Mouse (Mus musculus) heart, embryonic 14.5 days (tissue): ENCODE results near the gene Bzw1. TPM values are rescaled to one million over a fixed set of nuclear protein-coding genes. Genes with fewer than 3 reads are reported as not detected.

Experiments
- ATAC-seq: fragments of 200-750 bp; cut with Nextera tagmentation; 2 replicates; pipeline ENCODE4 v1.8.0; 2017; ENCODE audit warnings: low read depth, moderate TSS enrichment; ENCODE audit not compliant: insufficient number of reproducible peaks, insufficient read depth, low FRiP score
- H3K27ac ChIP-seq, 2 experiments: fragments of 200-500 bp in 1 of 2; fragments of 300-500 bp in 1 of 2; sonication (generic) in 1 of 2; replicated peaks in 1 of 2; 2 replicates each; pipeline ENCODE4 v1.5.1; 2012 to 2014; ENCODE audit warnings: low read depth in 2 of 2, low read length in 2 of 2, control low read depth in 1 of 2, mild to moderate bottlenecking in 1 of 2, mixed read lengths in 1 of 2; ENCODE audit not compliant: control insufficient read depth in 1 of 2, insufficient read depth in 1 of 2
- H3K27me3 ChIP-seq: fragments of 300-500 bp; sonication (generic); 2 replicates; pipeline ENCODE4 v1.6.1; 2014; ENCODE audit warnings: mild to moderate bottlenecking, low read length, control low read depth; ENCODE audit not compliant: control insufficient read depth, insufficient read depth
- H3K36me3 ChIP-seq: fragments of 300-500 bp; sonication (generic); 2 replicates; pipeline ENCODE4 v1.6.1; 2014; ENCODE audit warnings: mild to moderate bottlenecking, control low read depth, low read length, mixed read lengths; ENCODE audit not compliant: control insufficient read depth, insufficient read depth
- H3K4me1 ChIP-seq, 2 experiments: fragments of 200-500 bp in 1 of 2; fragments of 300-500 bp in 1 of 2; sonication (generic) in 1 of 2; 2 replicates each; pipeline ENCODE4 v1.6.1; 2012 to 2014; ENCODE audit warnings: low read length in 2 of 2, control low read depth in 1 of 2, mixed read lengths in 1 of 2; ENCODE audit not compliant: control insufficient read depth in 2 of 2, insufficient read depth in 2 of 2
- H3K4me2 ChIP-seq: fragments of 300-500 bp; sonication (generic); 2 replicates; pipeline ENCODE4 v1.6.1; 2014; ENCODE audit warnings: mild to moderate bottlenecking, low read length
- H3K4me3 ChIP-seq, 2 experiments: fragments of 200-500 bp in 1 of 2; fragments of 300-500 bp in 1 of 2; sonication (generic) in 1 of 2; 2 replicates each; pipeline ENCODE4 v1.5.1; 2012 to 2014; ENCODE audit warnings: low read length in 2 of 2, mild to moderate bottlenecking in 2 of 2, control low read depth in 1 of 2, low read depth in 1 of 2, moderate library complexity in 1 of 2; ENCODE audit not compliant: control insufficient read depth in 1 of 2, insufficient read depth in 1 of 2
- H3K9ac ChIP-seq: fragments of 300-500 bp; sonication (generic); 2 replicates; pipeline ENCODE4 v1.6.1; 2014; ENCODE audit warnings: mild to moderate bottlenecking, low read length
- H3K9me3 ChIP-seq: fragments of 300-500 bp; sonication (generic); 2 replicates; pipeline ENCODE4 v1.6.1; 2016; ENCODE audit warnings: low read length, control low read depth; ENCODE audit not compliant: control insufficient read depth
- WGBS: fragments of 180-500 bp; shearing (Covaris S2); extraction: QIAGEN DNeasy Blood & Tissue Kit; methylation state at CpG from one replicate; pipeline ENCODE4 v1.1.7; 2014; 5-methylcytosine and 5-hydroxymethylcytosine counted together
- polyA plus RNA-seq: library from polyadenylated mRNA; unstranded; fragments of >200 nt; fragmentation: Nextera tagmentation; extraction: Ambion mirVana; gene quantifications from 2 replicates; pipeline ENCODE4 v1.2.1, GENCODE M21; 2014

The Bzw1 gene
- polyA plus RNA-seq, 1 experiment from 2014 or later: 214 TPM

DNA sequence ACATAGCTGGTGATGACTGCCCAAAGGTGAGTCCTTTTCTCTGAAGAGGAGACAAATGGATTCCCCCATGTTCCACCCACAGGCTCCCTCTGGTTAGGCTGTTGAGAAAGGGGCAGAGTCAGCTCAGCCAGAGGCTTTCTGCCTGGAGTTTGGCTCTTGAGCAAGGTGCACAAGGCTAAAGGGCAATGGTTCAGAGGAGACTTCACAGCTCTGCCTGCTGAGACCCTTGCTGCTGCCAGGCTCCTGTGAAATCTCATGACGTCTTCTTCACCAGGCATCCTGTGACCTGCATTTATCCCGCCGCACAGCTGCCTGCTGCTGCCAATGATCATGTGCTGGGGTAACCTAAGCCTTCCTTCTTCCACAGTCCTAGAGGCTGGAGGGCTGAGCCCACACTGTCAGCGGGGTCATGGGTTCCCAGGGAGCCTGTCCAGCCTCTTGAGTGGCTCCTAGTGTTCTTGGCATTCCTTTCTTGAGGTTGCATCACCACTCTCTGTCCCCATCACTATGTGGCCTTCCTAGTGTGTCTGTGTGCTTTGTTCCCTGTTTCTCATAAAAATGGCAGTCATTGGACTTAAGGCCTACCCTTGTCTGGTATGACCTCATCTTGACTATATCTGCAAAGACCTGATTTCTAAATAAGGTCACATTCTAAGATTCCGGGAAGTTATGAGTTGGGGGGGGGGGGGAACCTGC, 10.0 kb upstream of the Bzw1 start:
- Histone ChIP-seq H3K4me3 (no peak overlapping the region), H3K9ac (no peak overlapping the region), H3K27me3 (no peaks in the 10 kb centered on the region), H3K4me1 (no peaks in the 10 kb centered on the region), H3K4me2 (no peak overlapping the region), H3K36me3 (no peaks in the 10 kb centered on the region), H3K27ac (no peak overlapping the region), H3K9me3 (no peaks in the 10 kb centered on the region)
- ATAC-seq: no peak
- WGBS: 60% methylated on average over 5 of the region's 5 CpGs

DNA sequence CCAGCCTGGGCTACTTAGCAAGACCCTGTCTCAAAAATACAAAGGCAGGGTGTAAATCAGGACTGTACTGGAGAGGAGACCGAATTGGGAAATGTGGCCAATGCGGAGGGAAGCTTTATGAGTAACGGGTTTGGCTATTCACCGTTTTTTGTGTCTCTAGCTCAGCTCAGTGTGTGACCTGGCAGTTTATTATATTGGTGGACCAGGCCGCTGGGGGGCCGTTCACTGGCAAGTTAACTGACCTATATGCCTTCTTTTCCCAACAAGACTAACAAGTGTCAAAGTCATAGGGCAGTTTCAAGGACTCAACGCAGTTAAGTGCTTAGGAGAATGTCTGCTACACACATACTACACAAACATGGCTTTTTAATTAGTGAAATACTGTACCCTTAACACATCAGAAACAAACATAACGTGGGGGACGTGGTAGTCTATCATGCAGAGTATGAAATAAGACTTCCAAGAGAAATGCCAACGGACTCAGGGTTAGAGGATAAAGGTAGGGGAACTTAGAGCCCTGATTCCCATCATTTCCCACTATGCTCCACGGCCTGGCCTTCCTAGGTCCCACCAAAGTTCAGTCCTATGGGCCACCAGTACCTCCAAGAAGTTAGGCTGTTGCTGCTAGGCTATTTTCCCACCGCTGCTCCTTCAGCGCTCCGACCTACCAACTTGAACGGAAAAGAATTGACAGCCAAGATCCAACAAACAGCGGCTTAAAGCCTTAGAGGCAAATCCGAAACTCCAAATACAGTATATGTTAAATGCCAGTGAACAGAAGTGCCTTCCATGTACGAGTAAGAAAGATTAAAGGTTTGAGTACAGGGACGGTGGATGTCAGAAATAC, 1.1 kb upstream of the Bzw1 start:
- no peak for ATAC-seq
- Histone ChIP-seq H3K9me3 (no peaks in the 10 kb centered on the region), H3K9ac (peak overlapping the region; percentile 97), H3K27ac (peak overlapping the region; percentile 95 to 99), H3K36me3 (peaks cover 22% of the 10 kb centered on the region), H3K4me1 (peaks cover 5 to 11% of the 10 kb centered on the region in 2 experiments; a peak in 2 of 4 replicates), H3K4me3 (peak overlapping the region; percentile 91 to 94), H3K4me2 (peak overlapping the region; percentile 76), H3K27me3 (no peaks in the 10 kb centered on the region)
- 44% methylated on average over 19 of the region's 19 CpGs for WGBS

DNA sequence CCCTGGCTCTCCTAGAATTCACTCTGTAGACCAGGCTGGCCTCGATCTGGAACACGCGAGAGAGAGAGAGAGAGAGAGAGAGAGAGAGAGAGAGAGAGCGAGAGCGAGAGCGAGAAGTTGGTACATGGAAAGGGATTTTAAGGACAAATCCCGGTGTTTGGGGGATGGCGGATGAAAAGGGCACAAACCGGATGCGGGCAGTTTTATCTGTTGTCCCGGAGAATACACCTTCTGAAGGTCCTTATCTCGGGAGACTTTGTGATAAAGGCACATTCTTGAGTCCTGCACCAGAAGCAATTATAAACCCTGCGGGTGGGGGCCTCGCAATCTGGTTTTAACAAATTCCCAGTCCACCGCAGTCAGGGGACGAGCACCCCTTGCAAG, 438 bp upstream of the Bzw1 start:
- under 1% methylated on average over 16 of the region's 16 CpGs for WGBS

DNA sequence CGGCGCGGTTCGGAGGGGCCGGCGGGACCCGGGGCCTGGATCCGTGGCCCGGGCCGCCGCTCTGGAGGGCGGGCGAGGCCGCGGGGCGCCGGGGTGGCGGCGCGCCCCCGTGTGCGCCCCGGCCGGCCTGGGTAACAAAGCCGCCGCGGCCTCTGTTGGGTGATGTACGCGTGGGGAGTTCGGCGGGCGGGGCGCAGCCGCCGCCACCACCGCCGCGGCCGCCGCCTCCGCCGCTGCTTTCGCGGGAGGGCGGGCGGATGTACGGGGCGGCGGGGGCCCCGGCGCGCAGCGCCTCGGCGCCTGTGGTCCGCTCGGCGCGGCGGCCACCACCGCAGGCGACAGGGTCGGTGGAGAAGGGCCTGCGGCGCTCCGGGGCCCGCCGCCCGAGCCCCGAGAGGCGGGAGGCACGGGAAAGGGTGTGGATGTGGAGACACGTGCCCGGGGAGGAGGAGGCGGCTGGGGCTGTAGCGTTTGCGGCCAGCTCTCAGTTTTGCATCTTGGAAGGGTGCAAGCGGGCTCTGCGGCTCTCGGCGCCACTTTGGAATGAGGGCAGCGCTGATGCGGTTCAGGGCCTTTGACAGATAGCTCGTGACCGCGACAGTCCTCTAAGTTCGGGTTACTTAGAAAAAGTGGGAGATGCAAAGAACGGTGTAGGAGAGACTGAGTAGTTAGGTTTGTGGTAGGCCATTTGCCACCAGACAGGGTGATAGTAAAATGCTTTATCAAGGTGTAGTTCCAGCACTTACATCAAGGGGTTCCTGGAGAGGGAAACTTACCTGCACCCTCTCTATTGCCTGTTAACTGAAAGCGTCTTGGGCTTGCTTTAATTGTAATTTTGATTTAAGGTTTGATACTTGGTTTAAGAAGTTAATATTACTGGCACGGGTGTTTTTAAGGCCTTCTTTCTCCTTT, 842 bp downstream of the Bzw1 start:
- peak overlapping the region; percentile 97 for H3K9ac ChIP-seq
- peak overlapping the region; percentile 85 to 99 for H3K27ac ChIP-seq
- peak overlapping the region; percentile 76 for H3K4me2 ChIP-seq
- H3K36me3 ChIP-seq: peaks cover 41% of the 10 kb centered on the region
- H3K4me1 ChIP-seq: peaks cover 5 to 11% of the 10 kb centered on the region in 2 experiments; a peak in 2 of 4 replicates
- no peaks in the 10 kb centered on the region for H3K9me3 ChIP-seq
- no peaks in the 10 kb centered on the region for H3K27me3 ChIP-seq
- peak; percentile 40 for ATAC-seq
- WGBS: under 1% methylated on average over 80 of the region's 90 CpGs
- peak overlapping the region; percentile 91 to 94 for H3K4me3 ChIP-seq

More for the DNA sequence above, 438 bp upstream of the Bzw1 start:
- H3K9me3 ChIP-seq: no peaks in the 10 kb centered on the region
- peaks cover 5 to 11% of the 10 kb centered on the region in 2 experiments; a peak in 2 of 4 replicates for H3K4me1 ChIP-seq
- H3K36me3 ChIP-seq: peaks cover 28% of the 10 kb centered on the region
- H3K4me3 ChIP-seq: peak overlapping the region; percentile 91 to 94
- ATAC-seq: no peak
- H3K27ac ChIP-seq: peak overlapping the region; percentile 95 to 99
- no peaks in the 10 kb centered on the region for H3K27me3 ChIP-seq
- peak overlapping the region; percentile 97 for H3K9ac ChIP-seq
- peak overlapping the region; percentile 76 for H3K4me2 ChIP-seq

DNA sequence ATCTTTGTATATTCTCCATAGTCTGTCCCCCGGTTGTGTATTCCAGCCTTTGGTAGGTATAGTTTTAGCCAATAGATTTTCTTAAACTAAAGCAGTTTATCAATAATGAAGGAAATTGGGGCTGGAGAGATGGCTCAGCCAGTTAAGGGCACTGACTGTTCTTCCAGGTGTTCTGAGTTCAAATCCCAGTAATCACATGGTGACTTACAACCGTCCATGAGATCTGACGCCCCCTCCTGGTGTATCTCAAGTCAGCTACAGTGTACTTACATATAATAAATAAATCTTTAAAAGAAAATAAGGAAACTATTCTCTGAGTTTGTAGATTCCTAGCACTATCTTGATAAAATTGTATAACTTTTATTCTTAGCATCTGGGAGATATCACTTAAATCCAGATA, 2.6 kb downstream of the Bzw1 start:
- no peak for ATAC-seq
- Histone ChIP-seq H3K27ac (no peak overlapping the region), H3K36me3 (peaks cover 59% of the 10 kb centered on the region), H3K27me3 (no peaks in the 10 kb centered on the region), H3K4me1 (peaks cover 5 to 11% of the 10 kb centered on the region in 2 experiments; a peak in 2 of 4 replicates), H3K9me3 (no peaks in the 10 kb centered on the region), H3K4me2 (no peak overlapping the region), H3K4me3 (no peak overlapping the region), H3K9ac (no peak overlapping the region)
- 94% methylated on average over 3 of the region's 3 CpGs for WGBS

DNA sequence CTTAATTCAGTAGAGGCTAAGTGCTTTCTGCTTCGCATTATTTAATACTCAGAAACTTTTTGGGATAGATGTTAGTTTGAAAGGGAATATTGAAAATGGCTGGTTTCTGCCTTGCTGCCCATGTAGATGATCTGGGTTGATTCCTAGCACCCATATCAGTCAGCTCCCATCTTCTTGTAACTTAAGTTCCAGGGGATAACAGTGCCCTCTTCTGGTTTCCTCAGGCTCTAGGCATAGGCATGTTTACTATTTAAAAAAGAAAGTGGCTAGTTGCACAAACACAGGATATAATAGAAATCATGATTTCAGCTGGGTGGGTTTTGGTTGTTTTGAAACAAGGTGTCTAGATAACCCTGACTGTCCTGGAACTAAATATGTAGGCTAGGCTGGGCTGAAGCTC, 3.5 kb downstream of the Bzw1 start:
- peaks cover 67% of the 10 kb centered on the region for H3K36me3 ChIP-seq
- no peaks in the 10 kb centered on the region for H3K27me3 ChIP-seq
- no peak overlapping the region for H3K9ac ChIP-seq
- H3K4me3 ChIP-seq: no peak overlapping the region
- no peak overlapping the region for H3K27ac ChIP-seq
- 96% methylated on average over 1 of the region's 1 CpGs for WGBS
- ATAC-seq: no peak
- H3K4me1 ChIP-seq: peaks cover 5 to 11% of the 10 kb centered on the region in 2 experiments; a peak in 2 of 4 replicates
- no peak overlapping the region for H3K4me2 ChIP-seq
- H3K9me3 ChIP-seq: no peaks in the 10 kb centered on the region

DNA sequence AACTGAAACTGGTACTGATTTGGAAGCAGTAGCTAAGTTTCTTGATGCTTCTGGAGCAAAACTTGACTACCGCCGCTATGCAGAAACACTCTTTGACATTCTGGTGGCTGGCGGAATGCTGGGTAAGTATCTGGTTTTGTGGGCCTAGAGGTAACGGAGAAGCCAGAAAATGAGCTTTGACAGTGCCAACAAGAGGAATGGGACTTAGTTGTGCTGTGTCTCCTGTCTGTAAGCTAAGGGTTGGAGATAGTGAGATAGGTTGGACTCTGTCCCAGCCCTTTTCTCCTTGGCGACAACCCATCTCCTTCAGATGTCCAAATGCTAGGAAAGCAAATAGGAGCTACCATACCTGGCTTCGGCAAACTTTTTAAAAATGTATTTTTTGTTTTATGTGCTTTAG, 5.0 kb downstream of the Bzw1 start:
- no peak overlapping the region for H3K4me2 ChIP-seq
- no peak overlapping the region for H3K27ac ChIP-seq
- no peak for ATAC-seq
- no peaks in the 10 kb centered on the region for H3K9me3 ChIP-seq
- peaks cover 82% of the 10 kb centered on the region for H3K36me3 ChIP-seq
- H3K4me3 ChIP-seq: no peak overlapping the region
- H3K9ac ChIP-seq: no peak overlapping the region
- peaks cover 0 to 8% of the 10 kb centered on the region in 2 experiments; a peak in 1 of 4 replicates for H3K4me1 ChIP-seq
- 91% methylated on average over 6 of the region's 6 CpGs for WGBS
- H3K27me3 ChIP-seq: no peaks in the 10 kb centered on the region
